Mouse (Mus musculus) WW6 (cell line): ENCODE measurements around the gene Primpol.
A peak's percentile ranks its signal among the peaks of the same experiment; 100 is the strongest.

ENCODE experiments used
- DNase-seq: peaks from one replicate; pipeline ENCODE4 v3.0.0-alpha.2; 2013; ENCODE audit warnings: low read depth, low spot score

Gene Primpol

DNA sequence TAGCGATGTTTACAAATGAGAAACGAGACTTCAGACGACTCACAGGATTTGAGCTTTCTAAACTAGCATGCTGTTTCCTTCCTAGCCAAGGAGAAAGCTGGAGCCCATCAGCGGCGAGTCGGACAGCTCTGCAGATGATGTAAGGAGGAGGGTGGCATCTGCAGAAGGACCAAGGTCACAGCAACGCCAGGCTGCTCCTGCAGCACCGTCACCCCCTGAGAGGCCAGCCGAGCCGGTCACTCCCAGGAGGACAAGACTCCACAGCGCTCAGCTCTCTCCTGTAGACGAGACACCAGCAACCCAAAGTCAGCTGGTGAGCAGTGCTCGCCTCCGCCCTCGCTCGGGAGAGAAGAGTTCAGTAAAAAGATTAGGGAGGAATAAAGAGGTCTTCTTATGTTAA lies 54.7 kb downstream of the Primpol start:
- no peak for DNase-seq

DNA sequence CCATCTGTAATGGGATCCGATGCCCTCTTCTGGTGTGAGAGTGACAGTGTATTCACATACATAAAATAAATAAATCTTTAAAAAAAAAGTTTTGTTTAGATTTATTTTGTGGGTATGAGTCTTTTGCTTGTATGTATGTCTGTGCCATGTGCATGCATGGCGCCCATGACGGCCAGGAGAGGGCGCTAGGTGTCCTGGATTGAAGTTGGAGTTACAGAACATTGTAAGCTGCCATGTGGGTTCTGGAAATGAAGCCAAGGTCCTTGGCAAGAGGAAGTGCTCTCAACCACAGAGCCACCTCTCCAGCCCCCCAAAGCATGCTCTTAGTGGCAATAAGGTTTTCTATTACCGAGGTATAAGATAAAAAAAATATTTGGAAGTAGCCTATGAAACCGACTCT lies 57.6 kb downstream of the Primpol start:
- no peak for DNase-seq

DNA sequence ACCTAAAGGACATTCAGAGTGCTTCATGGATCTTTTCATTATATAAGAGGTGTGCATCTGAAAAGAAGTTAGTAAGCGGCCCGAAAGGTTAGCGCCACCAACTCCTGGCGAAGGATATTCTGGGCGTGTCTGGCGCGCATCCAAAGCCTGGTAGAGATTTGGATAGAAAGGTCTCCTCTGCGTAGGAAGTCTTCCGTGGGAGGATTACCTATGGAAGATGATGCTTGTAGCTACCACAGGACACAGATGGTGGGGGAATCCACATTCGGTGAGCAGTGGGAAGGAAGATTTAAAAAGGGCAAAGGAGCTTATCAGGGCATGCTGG lies 64.6 kb downstream of the Primpol start:
- no peak for DNase-seq

DNA sequence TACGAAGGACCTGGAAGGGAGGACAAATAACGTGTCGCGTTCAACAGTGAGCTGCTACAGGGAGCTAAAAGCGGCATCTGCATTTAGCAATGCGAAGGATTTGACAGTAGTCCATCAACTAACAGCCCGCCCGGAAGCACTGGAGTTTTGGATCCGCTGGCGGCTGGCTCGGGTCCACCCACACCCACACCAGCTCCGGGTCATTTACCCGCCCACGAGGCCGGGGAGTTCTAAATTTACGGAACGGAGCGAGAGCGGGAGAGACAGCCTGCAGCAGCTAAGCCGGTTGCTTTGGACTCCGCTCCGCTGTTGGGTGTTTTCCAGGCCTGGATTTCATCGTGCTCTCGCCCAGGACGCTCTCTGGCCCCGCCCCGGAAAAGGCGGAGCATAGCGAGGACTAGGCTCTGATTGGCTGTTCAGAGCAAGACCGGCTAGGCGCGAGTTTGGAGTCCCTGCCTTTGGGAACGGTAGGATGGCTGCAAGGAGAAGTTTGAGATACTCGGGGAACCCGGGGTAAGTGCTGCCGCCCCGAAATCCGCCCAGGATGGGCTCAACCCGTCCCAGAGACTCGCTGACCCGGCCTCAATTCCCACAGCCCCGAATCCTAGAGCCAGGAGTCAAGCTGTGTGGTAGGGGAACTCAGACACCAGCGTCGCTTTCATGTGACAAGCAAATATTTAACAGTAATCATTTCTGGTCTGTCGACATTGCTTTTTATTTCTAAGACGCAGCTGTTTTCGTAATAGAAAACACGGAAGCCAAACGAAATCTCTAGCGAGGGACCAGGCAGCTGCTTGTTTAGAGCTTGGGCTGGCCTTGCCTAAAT lies 65.2 kb downstream of the Primpol start, which contains the start of gene Cenpu:
Gene Cenpu (plus strand): TSS at position 414 of the 826 bp plus-strand sequence.
- DNase-seq: peak; percentile 99

DNA sequence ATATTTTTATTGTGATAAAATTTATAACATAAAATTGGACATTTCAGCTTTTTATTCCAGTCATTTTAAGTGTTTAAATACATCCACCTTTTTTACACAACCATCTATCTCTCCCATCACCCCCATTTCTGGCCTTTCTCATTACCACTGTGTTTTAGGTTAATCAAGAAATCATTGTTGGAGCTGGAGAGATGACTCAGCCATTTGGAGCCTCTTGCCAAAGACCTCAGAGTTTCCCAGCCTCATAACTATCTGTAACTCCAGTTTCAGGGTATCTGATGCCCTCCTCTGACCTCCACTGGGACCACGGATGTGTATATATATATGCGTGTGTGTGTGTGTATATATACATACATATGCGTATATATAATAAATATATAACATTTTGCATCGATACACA lies 66.0 kb downstream of the Primpol start:
- no peak for DNase-seq

DNA sequence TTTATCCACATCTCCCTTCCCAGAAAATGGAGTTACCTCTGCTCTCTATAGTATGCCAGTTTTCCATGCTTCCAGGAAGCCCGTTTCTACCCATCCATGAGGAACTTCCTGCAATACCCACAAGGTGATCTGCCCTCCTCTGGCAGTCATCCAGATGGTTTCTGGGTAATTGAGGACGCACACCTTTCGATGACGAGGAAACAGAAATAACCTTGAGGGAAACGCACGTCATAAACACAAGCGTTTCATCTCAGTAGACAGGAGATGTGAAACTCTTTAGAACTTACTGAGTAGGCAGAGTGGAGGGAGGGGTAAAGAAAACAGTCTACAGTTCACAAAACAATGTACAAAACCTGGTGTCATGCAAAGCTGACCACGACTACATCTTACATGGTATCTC lies 67.0 kb downstream of the Primpol start:
- no peak for DNase-seq

DNA sequence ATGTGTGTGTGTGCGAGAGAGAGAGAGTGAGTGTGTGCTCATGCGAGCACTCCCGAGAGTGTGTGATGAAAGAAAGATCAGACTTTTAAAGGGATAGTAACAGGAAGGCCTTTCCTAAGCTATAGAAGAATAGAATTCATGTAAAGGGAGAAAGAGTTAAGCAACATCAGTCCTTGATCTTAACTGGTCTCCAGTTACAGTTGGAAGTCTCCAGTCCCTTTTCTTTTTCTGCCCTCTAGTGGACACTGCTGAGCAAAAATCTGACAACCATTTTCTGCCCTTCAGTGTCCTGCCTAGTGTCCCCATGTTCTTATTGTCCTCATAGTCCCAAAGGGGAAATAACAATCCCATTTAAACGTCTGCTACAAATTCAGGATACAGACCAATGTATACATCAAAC lies 69.8 kb downstream of the Primpol start:
- DNase-seq: no peak

DNA sequence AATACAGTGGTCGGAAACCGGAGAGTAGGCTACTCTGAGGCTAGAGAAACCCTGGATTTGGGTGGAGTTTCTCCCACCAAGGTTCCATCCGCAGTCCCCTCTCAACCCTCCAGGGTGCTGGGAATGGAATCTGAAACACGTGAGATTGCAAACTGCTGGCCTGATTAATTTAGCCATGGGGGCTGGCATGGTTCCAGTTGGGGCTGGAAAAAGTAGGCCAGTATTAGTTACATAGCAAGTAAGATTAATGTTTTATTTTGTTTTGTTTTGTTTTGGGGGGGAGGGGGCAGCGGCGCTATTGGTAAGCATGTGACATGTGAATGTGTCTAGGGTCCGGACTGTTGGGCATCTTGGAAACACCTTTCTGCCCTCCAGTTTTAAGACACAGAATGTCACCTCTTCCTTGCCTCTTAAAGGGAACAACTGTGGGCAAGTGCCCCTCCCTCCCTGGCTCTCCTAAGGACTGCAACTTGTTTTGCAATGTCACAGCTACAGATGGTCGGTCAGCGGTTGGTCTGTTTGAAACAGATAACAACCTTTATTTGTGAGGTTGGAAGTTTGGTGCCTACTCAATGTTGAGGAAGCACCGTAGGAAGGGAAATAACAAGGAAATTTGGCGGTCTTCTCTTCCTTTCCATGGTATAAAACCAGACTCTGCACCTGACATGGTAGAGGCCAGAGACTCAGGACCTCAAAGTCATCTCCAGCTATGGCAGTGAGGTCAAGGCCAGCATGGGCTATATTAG lies 70.4 kb downstream of the Primpol start:
- DNase-seq: no peak

DNA sequence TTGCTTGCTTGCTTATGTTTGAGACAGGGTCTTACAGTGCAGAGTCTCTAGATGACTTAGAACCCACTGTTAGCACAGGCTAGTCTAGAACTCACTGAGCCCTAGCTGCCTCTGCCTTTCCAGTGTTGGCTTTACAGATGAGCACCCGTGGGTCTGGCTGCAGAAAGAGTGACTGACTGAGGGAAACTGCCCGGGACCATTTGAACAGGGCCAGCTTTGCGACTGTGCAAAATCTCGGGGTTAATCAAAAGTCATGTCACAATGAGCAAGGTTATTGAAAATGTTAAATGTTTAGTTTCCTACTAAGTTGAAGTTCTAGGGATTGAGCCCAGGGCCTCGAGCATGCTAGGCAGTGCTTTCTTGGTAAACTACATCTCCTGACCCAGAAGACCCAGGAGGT lies 71.2 kb downstream of the Primpol start:
- no peak for DNase-seq

DNA sequence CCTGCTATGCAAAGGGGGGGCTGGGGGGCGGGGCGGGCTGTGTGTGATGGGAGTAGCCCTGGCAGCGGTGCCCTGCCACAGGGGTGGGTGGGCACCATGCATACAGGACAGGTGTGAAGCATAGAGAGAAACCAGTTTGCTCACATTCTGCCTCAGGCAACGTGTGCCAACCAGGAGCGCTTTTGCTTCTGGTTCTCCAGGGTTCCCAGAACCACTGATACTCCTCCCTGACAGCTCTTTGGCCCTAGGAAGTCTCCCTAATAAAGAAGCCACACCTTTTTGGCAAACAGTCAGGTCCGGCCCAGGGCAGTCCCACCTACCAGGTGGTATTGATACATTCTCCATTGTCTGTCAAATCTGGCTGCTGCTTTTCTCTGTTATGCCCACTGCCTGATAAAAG lies 73.3 kb downstream of the Primpol start:
- no peak for DNase-seq

DNA sequence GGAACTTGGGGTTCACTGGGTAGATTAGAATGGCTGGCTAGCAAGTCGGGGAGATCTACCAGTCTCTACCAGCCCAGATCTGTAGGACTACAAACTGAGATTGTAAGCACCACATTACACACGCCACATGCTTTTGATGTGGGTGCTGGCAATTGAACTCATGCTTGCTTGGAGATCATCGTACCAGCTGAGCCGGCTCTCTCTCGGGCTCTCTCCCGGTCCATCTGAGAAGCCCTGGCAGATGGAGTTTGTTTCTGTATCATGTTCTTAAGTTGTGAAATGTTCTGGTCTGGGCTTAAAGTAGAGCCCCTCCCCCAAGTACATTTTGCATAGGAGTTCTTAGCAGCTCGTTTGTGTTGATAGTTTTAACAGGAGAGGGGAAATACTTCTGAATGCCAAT lies 73.8 kb downstream of the Primpol start:
- DNase-seq: no peak

DNA sequence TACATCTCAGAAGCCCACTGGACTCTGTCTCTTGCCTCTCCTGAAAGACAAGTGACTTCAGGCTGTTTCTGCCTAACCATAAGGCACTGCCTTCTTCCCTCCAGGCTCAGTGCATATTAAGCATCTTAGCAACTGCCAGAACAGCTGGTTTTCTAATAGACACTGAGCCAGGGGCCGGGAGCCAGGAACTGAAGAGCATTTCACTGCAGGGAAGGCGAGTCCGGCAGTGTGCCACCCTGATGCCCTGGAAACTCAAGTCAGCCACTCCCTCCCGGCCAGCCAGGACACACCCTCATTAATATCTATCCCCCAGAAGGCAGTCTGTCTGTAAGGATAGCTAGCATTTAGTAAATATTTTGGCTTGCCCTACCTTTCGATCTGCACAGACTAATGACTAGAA lies 77.3 kb downstream of the Primpol start:
- no peak for DNase-seq

DNA sequence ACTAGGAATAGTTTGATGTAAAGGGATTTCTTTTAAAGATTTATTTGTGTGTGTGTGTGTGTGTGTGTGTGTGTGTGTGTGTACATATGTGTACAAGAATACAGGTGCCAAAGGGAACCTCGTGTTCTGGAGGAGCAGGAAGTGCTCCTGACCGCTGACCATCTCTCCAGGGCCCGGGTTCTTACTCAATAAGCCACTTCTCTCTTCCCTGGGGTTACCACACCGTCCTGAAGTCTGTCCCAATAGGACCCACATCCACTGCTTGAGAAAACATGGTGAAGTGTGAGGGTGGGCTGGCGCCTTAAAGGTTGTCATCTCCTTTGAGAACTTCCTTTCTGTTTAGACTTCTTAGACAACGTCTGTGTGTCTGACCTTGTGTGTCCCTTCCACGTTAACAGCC lies 83.1 kb downstream of the Primpol start:
- DNase-seq: no peak

DNA sequence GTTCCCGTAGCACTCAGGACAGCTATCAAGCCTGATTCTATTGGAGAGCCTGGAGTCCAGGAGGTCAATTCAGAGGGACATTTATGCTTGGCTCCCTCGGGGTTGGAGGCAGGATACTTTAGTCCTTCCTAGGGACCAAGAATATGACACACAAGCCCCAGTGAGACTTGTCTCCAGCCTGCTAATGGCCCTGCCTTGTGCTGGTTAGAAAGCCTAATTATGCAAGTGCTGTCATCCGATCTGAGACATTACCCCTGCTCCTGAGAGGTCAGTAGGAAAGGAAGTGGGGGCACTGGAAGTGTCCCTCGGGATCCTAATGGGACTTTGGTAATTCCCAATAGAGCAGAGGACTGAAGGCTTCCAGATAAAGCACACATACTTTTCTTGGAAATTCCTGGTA lies 86.5 kb downstream of the Primpol start:
- no peak for DNase-seq

DNA sequence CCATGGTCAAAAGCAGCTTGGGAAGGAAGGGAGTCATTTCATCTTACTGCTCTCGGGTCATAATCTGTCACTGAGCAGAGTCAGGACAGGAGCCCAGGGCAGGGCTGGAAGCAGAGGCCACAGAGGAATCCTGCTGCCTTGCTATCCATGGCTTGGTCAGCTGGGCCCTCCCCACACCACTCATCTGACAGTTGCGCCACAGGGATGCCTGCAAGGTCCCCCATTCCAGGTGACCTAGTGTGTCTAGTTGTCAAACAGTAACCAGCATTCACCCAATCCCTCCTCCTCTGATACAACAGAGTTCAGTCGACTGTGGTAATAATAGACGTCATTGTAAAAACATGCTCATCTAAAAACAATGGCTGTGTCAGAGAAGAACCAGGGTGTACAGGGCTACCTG lies 87.5 kb downstream of the Primpol start:
- DNase-seq: no peak

DNA sequence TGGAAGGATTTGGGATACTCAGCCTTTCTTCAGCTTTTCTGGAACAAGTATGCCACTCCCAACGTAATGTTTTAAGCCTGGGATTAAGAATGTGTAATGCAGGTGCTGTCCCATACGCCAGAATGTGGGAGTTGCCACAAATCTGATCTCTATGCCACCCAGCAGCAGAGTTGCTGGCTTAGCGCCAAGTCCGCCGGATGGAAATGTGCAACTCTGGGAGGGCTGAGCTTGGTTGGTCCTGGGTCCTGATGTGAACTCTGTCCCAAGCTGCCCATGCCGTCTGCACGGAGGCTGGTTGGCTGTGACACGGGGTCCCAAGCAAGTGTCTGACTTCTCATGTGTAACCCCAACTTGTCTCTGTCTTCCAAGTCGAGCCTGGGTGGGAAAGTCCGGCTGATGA lies 90.2 kb downstream of the Primpol start:
- DNase-seq: no peak

DNA sequence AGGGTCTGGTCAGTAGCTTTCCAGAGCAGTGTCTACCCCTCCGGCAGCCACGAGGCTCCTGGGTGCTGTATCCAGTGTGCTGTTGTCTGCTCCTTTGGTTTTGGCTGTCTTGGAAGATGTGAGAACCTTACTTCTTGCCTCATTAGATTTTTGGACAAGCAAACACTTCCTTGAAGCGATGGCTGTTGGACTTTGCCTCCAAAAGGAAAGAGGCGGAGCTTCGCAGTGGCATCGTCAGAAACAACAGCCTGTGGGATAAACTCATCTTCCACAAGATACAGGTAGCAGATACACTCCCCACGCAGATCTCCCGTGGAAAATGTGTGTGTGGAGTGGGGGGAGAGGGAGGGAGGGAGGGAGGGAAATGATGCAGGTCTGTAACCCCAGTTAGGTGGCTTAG lies 90.9 kb downstream of the Primpol start:
- DNase-seq: no peak
